Mouse (Mus musculus) cerebellum, adult 11-12 months (tissue): ENCODE measurements around the gene Micu1.
A peak's percentile ranks its signal among the peaks of the same experiment; 100 is the strongest.
"Not testable (repeated sequence)": the region's sequence is repeated elsewhere in the genome, so short reads cannot be mapped to it uniquely, and the experiment has no call there.

Experiments
- DNase-seq: peaks from one replicate; pipeline ENCODE4 v3.0.0; 2022

Micu1 gene

GRCm38 (mm10) chr10:59861201-59861600 is 158.9 kb downstream of the Micu1 start:
- no peak for DNase-seq

GRCm38 (mm10) chr10:59862816-59863440 is 160.7 kb downstream of the Micu1 start:
- no peak for DNase-seq

- DNase-seq: no peak
Measured at GRCm38 (mm10) chr10:59863620-59864019, 161.3 kb downstream of the Micu1 start.

- DNase-seq: no peak
Measured at GRCm38 (mm10) chr10:59864232-59864875, 162.1 kb downstream of the Micu1 start.

GRCm38 (mm10) chr10:59864884-59865726 is 162.8 kb downstream of the Micu1 start:
- peak; percentile 65 for DNase-seq

- no peak for DNase-seq
Measured at GRCm38 (mm10) chr10:59868266-59868665, 166.0 kb downstream of the Micu1 start.

GRCm38 (mm10) chr10:59870038-59870437 is 167.8 kb downstream of the Micu1 start:
- no peak for DNase-seq

GRCm38 (mm10) chr10:59872651-59873050 is 170.4 kb downstream of the Micu1 start:
- DNase-seq: not testable (repeated sequence)

GRCm38 (mm10) chr10:59873206-59873605 is 170.9 kb downstream of the Micu1 start:
- DNase-seq: no peak

GRCm38 (mm10) chr10:59873613-59874012 is 171.3 kb downstream of the Micu1 start:
- DNase-seq: no peak

- DNase-seq: no peak
Measured at GRCm38 (mm10) chr10:59875396-59875795, 173.1 kb downstream of the Micu1 start.

- not testable (repeated sequence) for DNase-seq
Measured at GRCm38 (mm10) chr10:59876698-59877097, 174.4 kb downstream of the Micu1 start.

- no peak for DNase-seq
Measured at GRCm38 (mm10) chr10:59877421-59878117, 175.3 kb downstream of the Micu1 start.

GRCm38 (mm10) chr10:59878823-59879222 is 176.5 kb downstream of the Micu1 start:
- DNase-seq: no peak

- peak; percentile 95 for DNase-seq
Measured at GRCm38 (mm10) chr10:59879255-59880028, 177.2 kb downstream of the Micu1 start, which contains the start of gene Dnajb12. Gene Dnajb12, plus strand, starts transcription at chr10:59879556.

- DNase-seq: no peak
Measured at GRCm38 (mm10) chr10:59880029-59880386, 177.7 kb downstream of the Micu1 start.

- DNase-seq: no peak
Measured at GRCm38 (mm10) chr10:59880837-59881236, 178.6 kb downstream of the Micu1 start.

- DNase-seq: no peak
Measured at GRCm38 (mm10) chr10:59884327-59885173, 182.3 kb downstream of the Micu1 start.

- no peak for DNase-seq
Measured at GRCm38 (mm10) chr10:59885174-59886080, 183.2 kb downstream of the Micu1 start.

GRCm38 (mm10) chr10:59886081-59886466 is 183.8 kb downstream of the Micu1 start:
- no peak for DNase-seq
